Mouse (Mus musculus) central nervous system, embryonic 14 days (tissue): ENCODE measurements around the gene Tnnc2. TPM values are rescaled to one million over a fixed set of nuclear protein-coding genes. Genes with fewer than 3 reads are reported as not detected.

ENCODE experiments used
- polyA plus RNA-seq: library from polyadenylated mRNA; depleted of rRNA; stranded (reverse); fragments of >200 nt; gene quantifications from 2 replicates; pipeline ENCODE4 v1.2.3, GENCODE M21; 2012; rRNA removed

Gene Tnnc2
- 0.54 and 60.3 TPM in 2 replicates for polyA plus RNA-seq

GRCm38 (mm10) chr2:164779481-164780086 lies at the start of gene Tnnc2:
TSS of gene Tnnc2 (minus strand) at chr2:164779967.

DNA sequence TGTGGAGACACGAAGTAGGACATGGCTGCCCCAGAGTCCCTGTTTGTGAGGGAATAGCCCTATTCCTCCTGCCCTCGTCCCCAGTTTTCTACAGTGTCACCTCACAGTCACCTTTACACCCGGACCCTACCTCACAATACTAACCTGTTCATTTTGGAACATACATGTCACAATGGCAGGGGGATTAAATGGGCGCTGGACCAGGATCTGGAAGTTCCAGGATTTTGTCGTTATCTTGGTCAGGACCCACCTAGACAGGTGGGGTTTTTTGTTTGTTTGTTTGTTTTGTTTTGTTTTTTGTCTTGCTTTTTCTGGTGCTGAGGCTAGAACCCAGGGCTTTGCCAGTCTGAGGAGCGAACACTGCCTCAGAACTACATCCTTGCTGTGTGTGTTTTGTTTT lies 48.7 kb upstream of the Tnnc2 start, which contains the start of gene Spata25:
Spata25 (minus strand) TSS at position 101 of the 400 bp plus-strand sequence.

DNA sequence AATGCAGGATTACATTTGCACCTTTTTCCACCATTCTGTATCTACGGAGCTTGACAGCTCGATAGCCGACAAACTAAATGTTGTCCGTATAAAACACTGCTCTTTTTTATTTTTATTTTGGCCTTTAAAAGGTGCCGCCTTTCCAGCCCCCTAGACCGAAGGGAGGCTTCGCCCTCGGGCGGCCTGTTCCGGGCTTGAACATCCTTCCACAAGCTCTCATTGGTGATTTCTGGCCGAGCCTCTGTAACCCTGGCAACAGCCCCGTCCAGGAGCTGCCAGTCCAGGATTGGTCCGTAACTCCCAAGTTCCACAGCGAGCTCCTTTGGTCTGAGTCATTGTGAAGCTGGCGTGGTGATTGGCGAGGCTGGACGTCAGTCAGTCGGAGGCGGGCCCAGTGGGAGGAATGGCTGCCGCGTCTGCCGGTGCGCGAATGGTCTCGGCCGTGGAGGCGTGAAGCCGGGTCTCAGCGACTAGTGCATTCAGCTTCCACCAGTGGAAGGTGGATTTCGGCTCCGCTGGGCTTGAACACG lies 42.9 kb upstream of the Tnnc2 start, which contains the start of gene Zswim1:
Zswim1 (plus strand) TSS at position 51 of the 530 bp plus-strand sequence.

GRCm38 (mm10) chr2:164804533-164805331 lies 25.0 kb upstream of the Tnnc2 start, which contains the start of the genes Acot8 and Zswim3:
TSS of gene Acot8 (minus strand) at chr2:164804882.
TSS of gene Zswim3 (plus strand) at chr2:164805098.

GRCm38 (mm10) chr2:164785481-164786387 lies 6.0 kb upstream of the Tnnc2 start, which contains the start of gene Snx21:
TSS of gene Snx21 (plus strand) at chr2:164785823.

GRCm38 (mm10) chr2:164769258-164770037 lies 10.3 kb downstream of the Tnnc2 start, which contains the start of gene Ube2c:
TSS of gene Ube2c (plus strand) at chr2:164769898.

GRCm38 (mm10) chr2:164745843-164746479 lies 33.8 kb downstream of the Tnnc2 start, which contains the start of the genes Wfdc3 and Dnttip1:
TSS of gene Wfdc3 (minus strand) at chr2:164745931.
TSS of gene Dnttip1 (plus strand) at chr2:164745983.

Other genes with a start within 250 kb of the Tnnc2 start
- gene Wfdc2, start 217.6 kb downstream of the Tnnc2 start, polyA plus RNA-seq: 4.5 and 14.3 TPM in 2 replicates
- not detected in 2 replicates for gene Spint3, start 206.5 kb downstream of the Tnnc2 start, polyA plus RNA-seq
- gene Wfdc6a, start 194.5 kb downstream of the Tnnc2 start, polyA plus RNA-seq: not detected in 2 replicates
- gene Eppin, start 186.4 kb downstream of the Tnnc2 start, polyA plus RNA-seq: not detected in 2 replicates
- not detected in 2 replicates for gene Wfdc6b, start 166.4 kb downstream of the Tnnc2 start, polyA plus RNA-seq
- 0.04 TPM in 1 of 2 replicates, not detected in the other for gene Wfdc8, start 166.3 kb downstream of the Tnnc2 start, polyA plus RNA-seq
- gene Wfdc16, start 141.2 kb downstream of the Tnnc2 start, polyA plus RNA-seq: not detected in 2 replicates
- not detected in 2 replicates for gene Wfdc10, start 123.9 kb downstream of the Tnnc2 start, polyA plus RNA-seq
- not detected in 2 replicates for gene Wfdc9, start 123.4 kb downstream of the Tnnc2 start, polyA plus RNA-seq
- gene Wfdc11, start 105.9 kb downstream of the Tnnc2 start, polyA plus RNA-seq: not detected in 2 replicates
- not detected in 2 replicates for gene Wfdc13, start 94.9 kb downstream of the Tnnc2 start, polyA plus RNA-seq
- gene Spint4, start 81.5 kb downstream of the Tnnc2 start, polyA plus RNA-seq: not detected in 2 replicates
- not detected in 2 replicates for gene Spint5, start 64.7 kb downstream of the Tnnc2 start, polyA plus RNA-seq
- 1.0 and 1.1 TPM in 2 replicates for gene Wfdc3, start 34.0 kb downstream of the Tnnc2 start, polyA plus RNA-seq
- 60.1 and 64.9 TPM in 2 replicates for gene Dnttip1, start 34.0 kb downstream of the Tnnc2 start, polyA plus RNA-seq
- gene Ube2c, start 10.1 kb downstream of the Tnnc2 start, polyA plus RNA-seq: 143 and 191 TPM in 2 replicates
- gene Snx21, start 5.9 kb upstream of the Tnnc2 start, polyA plus RNA-seq: 20.5 and 22.1 TPM in 2 replicates
- 30.2 and 33.6 TPM in 2 replicates for gene Acot8, start 24.9 kb upstream of the Tnnc2 start, polyA plus RNA-seq
- 8.6 and 9.6 TPM in 2 replicates for gene Zswim3, start 25.1 kb upstream of the Tnnc2 start, polyA plus RNA-seq
- 11.8 and 12.3 TPM in 2 replicates for gene Zswim1, start 42.7 kb upstream of the Tnnc2 start, polyA plus RNA-seq
- 0.31 and 0.49 TPM in 2 replicates for gene Spata25, start 48.6 kb upstream of the Tnnc2 start, polyA plus RNA-seq
- 126 and 143 TPM in 2 replicates for gene Ctsa, start 52.9 kb upstream of the Tnnc2 start, polyA plus RNA-seq
- 4.2 and 5.6 TPM in 2 replicates for gene Neurl2, start 53.5 kb upstream of the Tnnc2 start, polyA plus RNA-seq
- 62.6 and 75.4 TPM in 2 replicates for gene Pltp, start 77.7 kb upstream of the Tnnc2 start, polyA plus RNA-seq
- 49.4 and 52.0 TPM in 2 replicates for gene Pcif1, start 99.3 kb upstream of the Tnnc2 start, polyA plus RNA-seq
- 38.2 and 41.2 TPM in 2 replicates for gene Zfp335, start 131.8 kb upstream of the Tnnc2 start, polyA plus RNA-seq
- 17.1 and 19.8 TPM in 2 replicates for gene Mmp9, start 160.8 kb upstream of the Tnnc2 start, polyA plus RNA-seq
- gene Slc12a5, start 180.8 kb upstream of the Tnnc2 start, polyA plus RNA-seq: 68.2 and 75.9 TPM in 2 replicates